Mouse (Mus musculus) MEL (cell line): ENCODE results near the gene Dda1. TPM values are rescaled to one million over a fixed set of nuclear protein-coding genes. Genes with fewer than 3 reads are reported as not detected.

Experiments used
- DNase-seq: peaks from one replicate; pipeline ENCODE4 v3.0.0; 2011; ENCODE audit warnings: low read depth, low spot score
- H3K27ac ChIP-seq: 2 replicates; pipeline ENCODE4 v1.5.1; 2012; ENCODE audit warnings: low read depth, mild to moderate bottlenecking, control low read depth, low read length, moderate library complexity; ENCODE audit not compliant: control insufficient read depth
- H3K27me3 ChIP-seq, 2 experiments: fragments of 150-350 bp in 1 of 2; sonication (generic) in 1 of 2; 2 replicates each; pipeline ENCODE4 v1.6.1; 2012; ENCODE audit warnings: low read length in 2 of 2, mild to moderate bottlenecking in 2 of 2, improper control_type of control experiment in 1 of 2, moderate library complexity in 1 of 2; ENCODE audit not compliant: insufficient read depth in 2 of 2, control insufficient read depth in 1 of 2
- H3K36me3 ChIP-seq, 2 experiments: 2 replicates each; pipeline ENCODE4 v1.6.1; 2012 to 2014; ENCODE audit warnings: low read length in 2 of 2, improper control_type of control experiment in 1 of 2, inconsistent platforms in 1 of 2, mild to moderate bottlenecking in 1 of 2; ENCODE audit not compliant: insufficient read depth in 2 of 2, control insufficient read depth in 1 of 2
- H3K4me1 ChIP-seq, 2 experiments: fragments of 150-350 bp in 1 of 2; sonication (generic) in 1 of 2; 2 replicates each; pipeline ENCODE4 v1.6.1; 2012; ENCODE audit warnings: low read length in 2 of 2, improper control_type of control experiment in 1 of 2, mild to moderate bottlenecking in 1 of 2; ENCODE audit not compliant: insufficient read depth in 2 of 2, control insufficient read depth in 1 of 2
- H3K4me3 ChIP-seq, 2 experiments: fragments of 150-350 bp in 1 of 2; sonication (generic) in 1 of 2; 2 replicates each; pipeline ENCODE4 v1.5.1; 2012; ENCODE audit warnings: low read depth in 2 of 2, low read length in 2 of 2, mild to moderate bottlenecking in 2 of 2, moderate library complexity in 2 of 2, control low read depth in 1 of 2, improper control_type of control experiment in 1 of 2; ENCODE audit not compliant: control insufficient read depth in 1 of 2, insufficient read depth in 1 of 2
- H3K79me2 ChIP-seq: 2 replicates; pipeline ENCODE4 v1.6.1; 2012; ENCODE audit warnings: mild to moderate bottlenecking, low read length, moderate library complexity; ENCODE audit not compliant: control insufficient read depth, poor library complexity, insufficient read depth
- H3K9ac ChIP-seq: 2 replicates; pipeline ENCODE4 v1.6.1; 2012; ENCODE audit warnings: low read depth, mild to moderate bottlenecking, control low read depth, low read length, moderate library complexity; ENCODE audit not compliant: control insufficient read depth, poor library complexity, severe bottlenecking
- H3K9me3 ChIP-seq: fragments of 150-350 bp; sonication (generic); replicated peaks from 2 replicates; pipeline ENCODE4 v1.6.1; 2012; ENCODE audit warnings: mild to moderate bottlenecking, low read length, improper control_type of control experiment, moderate library complexity; ENCODE audit not compliant: insufficient read depth
- CHD1 ChIP-seq: IDR thresholded peaks from 2 replicates; pipeline ENCODE4 v1.6.1; 2012; ENCODE audit warnings: low read depth, mild to moderate bottlenecking, inconsistent platforms, low read length, improper control_type of control experiment
- CTCF ChIP-seq, 3 experiments: IDR thresholded peaks in 2 of 3; conservative IDR thresholded peaks in 1 of 3; 2 replicates each; pipeline ENCODE4 v1.5.1; 2011 to 2012; ENCODE audit warnings: low read length in 3 of 3, low read depth in 2 of 3, mild to moderate bottlenecking in 2 of 3, improper control_type of control experiment in 1 of 3, inconsistent platforms in 1 of 3, mixed read lengths in 1 of 3, moderate library complexity in 1 of 3; ENCODE audit not compliant: control insufficient read depth in 1 of 3, insufficient read depth in 1 of 3, poor library complexity in 1 of 3, severe bottlenecking in 1 of 3
- E2F4 ChIP-seq: IDR thresholded peaks from 2 replicates; pipeline ENCODE4 v1.6.1; 2011; ENCODE audit warnings: low read depth, low read length, improper control_type of control experiment, borderline replicate concordance
- ELF1 ChIP-seq: IDR thresholded peaks from 2 replicates; pipeline ENCODE4 v1.6.1; 2014; ENCODE audit warnings: low read depth, mild to moderate bottlenecking, inconsistent platforms, low read length, improper control_type of control experiment, moderate library complexity
- ETS1 ChIP-seq: IDR thresholded peaks from 2 replicates; pipeline ENCODE4 v1.6.1; 2012; ENCODE audit warnings: low read depth, mild to moderate bottlenecking, inconsistent platforms, low read length, improper control_type of control experiment, moderate library complexity
- HCFC1 ChIP-seq: IDR thresholded peaks from 2 replicates; pipeline ENCODE4 v1.6.1; 2012; ENCODE audit warnings: low read depth, mild to moderate bottlenecking, inconsistent platforms, low read length, improper control_type of control experiment, moderate library complexity
- MAX ChIP-seq: IDR thresholded peaks from 2 replicates; pipeline ENCODE4 v1.6.1; 2011; ENCODE audit warnings: low read length, improper control_type of control experiment
- MAZ ChIP-seq: IDR thresholded peaks from 2 replicates; pipeline ENCODE4 v1.6.1; 2012; ENCODE audit warnings: low read depth, mild to moderate bottlenecking, inconsistent platforms, low read length, improper control_type of control experiment
- MXI1 ChIP-seq: IDR thresholded peaks from 2 replicates; pipeline ENCODE4 v1.6.1; 2011; ENCODE audit warnings: mild to moderate bottlenecking, low read depth, low read length, improper control_type of control experiment
- MYC ChIP-seq: IDR thresholded peaks from 2 replicates; pipeline ENCODE4 v1.6.1; 2011; ENCODE audit warnings: low read depth, mild to moderate bottlenecking, low read length, improper control_type of control experiment, moderate library complexity
- NELFE ChIP-seq: IDR thresholded peaks from 2 replicates; pipeline ENCODE4 v1.6.1; 2011; ENCODE audit warnings: low read depth, low read length, improper control_type of control experiment
- NRF1 ChIP-seq: IDR thresholded peaks from 2 replicates; pipeline ENCODE4 v1.6.1; 2014; ENCODE audit warnings: low read depth, mild to moderate bottlenecking, inconsistent platforms, low read length, improper control_type of control experiment, moderate library complexity; ENCODE audit not compliant: poor library complexity, insufficient read depth, severe bottlenecking
- POLR2A ChIP-seq, 2 experiments: IDR thresholded peaks; 2 replicates each; pipeline ENCODE4 v1.6.1; 2011 to 2012; ENCODE audit warnings: low read length in 2 of 2, mild to moderate bottlenecking in 2 of 2, control low read depth in 1 of 2, improper control_type of control experiment in 1 of 2, low read depth in 1 of 2, moderate library complexity in 1 of 2; ENCODE audit not compliant: control insufficient read depth in 1 of 2, insufficient read depth in 1 of 2, poor library complexity in 1 of 2
- RAD21 ChIP-seq: IDR thresholded peaks from 2 replicates; pipeline ENCODE4 v1.6.1; 2011; ENCODE audit warnings: mild to moderate bottlenecking, low read depth, low read length, improper control_type of control experiment
- SIN3A ChIP-seq: IDR thresholded peaks from 2 replicates; pipeline ENCODE4 v1.6.1; 2012; ENCODE audit warnings: low read length, improper control_type of control experiment, inconsistent platforms
- SMC3 ChIP-seq: IDR thresholded peaks from 2 replicates; pipeline ENCODE4 v1.6.1; 2011; ENCODE audit warnings: low read depth, low read length, improper control_type of control experiment
- TBP ChIP-seq: IDR thresholded peaks from 2 replicates; pipeline ENCODE4 v1.8.0; 2011; ENCODE audit warnings: low read depth, low read length, improper control_type of control experiment
- USF2 ChIP-seq, 2 experiments: IDR thresholded peaks; 2 replicates each; pipeline ENCODE4 v1.6.1; 2011 to 2012; ENCODE audit warnings: improper control_type of control experiment in 2 of 2, low read length in 2 of 2, borderline replicate concordance in 1 of 2, inconsistent platforms in 1 of 2, low read depth in 1 of 2, mild to moderate bottlenecking in 1 of 2; ENCODE audit not compliant: insufficient read depth in 1 of 2
- ZMIZ1 ChIP-seq: IDR thresholded peaks from 2 replicates; pipeline ENCODE4 v1.6.1; 2012; ENCODE audit warnings: low read depth, mild to moderate bottlenecking, inconsistent platforms, low read length, improper control_type of control experiment, moderate library complexity
- ZNF384 ChIP-seq: IDR thresholded peaks from 2 replicates; pipeline ENCODE4 v1.6.1; 2012; ENCODE audit warnings: low read depth, mild to moderate bottlenecking, inconsistent platforms, low read length, improper control_type of control experiment
- polyA plus RNA-seq, 2 experiments: library from polyadenylated mRNA; stranded (reverse) in 1 of 2; unstranded in 1 of 2; fragments of >175 nt in 1 of 2; fragments of >200 nt in 1 of 2; gene quantifications; 2 replicates each; pipeline versions ENCODE4 v1.2.1 to v1.2.4; 2012; ENCODE audit warnings: low replicate concordance in 2 of 2, low read depth in 1 of 2; ENCODE audit not compliant: insufficient read length in 2 of 2, insufficient read depth in 1 of 2, missing spikeins in 1 of 2
- total RNA-seq: library from RNA; depleted of rRNA; stranded (reverse); fragments of 300-350 nt; gene quantifications from 2 replicates; pipeline ENCODE4 v1.2.3, GENCODE M21; 2012

Gene Dda1
- total and polyA plus RNA-seq, 3 experiments, result 59.6 to 110 TPM; not detected in 1

DNA sequence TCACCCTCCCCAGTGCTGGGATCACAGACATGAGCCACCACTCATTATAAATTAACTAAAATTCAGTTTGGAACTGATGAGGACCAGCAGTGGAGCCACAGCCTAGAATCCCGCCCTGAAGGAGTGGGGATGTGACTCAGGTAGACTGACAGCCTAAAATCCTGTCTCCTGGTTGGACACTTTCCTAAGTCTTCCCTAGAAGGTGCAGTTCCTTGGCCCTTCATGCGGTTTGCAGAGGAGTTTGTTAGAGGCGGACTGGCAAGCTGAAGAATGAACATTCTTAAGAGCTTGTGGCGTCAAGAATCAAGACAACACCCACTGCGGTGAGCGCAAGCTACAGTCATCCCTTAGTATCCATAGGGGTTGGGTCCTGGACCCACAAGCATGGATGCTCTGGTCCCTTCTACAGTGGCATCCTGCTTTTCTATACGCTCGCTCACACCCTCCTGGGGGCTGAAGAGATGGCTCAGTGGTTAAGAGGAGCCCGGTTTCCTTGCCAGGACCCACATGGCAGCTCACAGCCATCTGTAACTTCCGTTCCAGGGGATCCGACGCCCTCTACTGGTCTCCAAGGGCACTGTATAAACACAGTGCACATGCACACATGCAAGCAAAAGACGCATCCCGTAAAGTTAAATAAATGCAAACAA is 8.3 kb downstream of the Dda1 start:
- Histone ChIP-seq H3K4me1 (no peaks in the 10 kb centered on the region), H3K27me3 (no peaks in the 10 kb centered on the region), H3K9me3 (no peaks in the 10 kb centered on the region), H3K36me3 (0 out of 4 replicates have a peak, but pooled peaks cover 0 to 2% of the 10 kb centered on the region in 2 experiments), H3K4me3 (peak overlapping the region; percentile 57 to 59), H3K9ac (peak overlapping the region; percentile 90), H3K79me2 (peaks cover 2% of the 10 kb centered on the region; the same call in 1 of the 2 replicates), H3K27ac (peak overlapping the region; percentile 46)
- TF ChIP-seq HCFC1, result peak; percentile 76
- peak; percentile 51 for TF ChIP-seq SMC3
- peak; percentile 35 to 59; a peak in 2 of 4 replicates for TF ChIP-seq POLR2A (IDR thresholded peaks at IDR 0.05; ENCODE audit: control insufficient read depth in 1 of 2, insufficient read depth in 1 of 2, low read depth in 1 of 2, low read length in 2 of 2, poor library complexity in 1 of 2)
- TF ChIP-seq ELF1, result peak; percentile 64; the same call in 1 of the 2 replicates
- no peak; the same call in 1 of the 2 replicates for TF ChIP-seq MAZ
- TF ChIP-seq CTCF (IDR thresholded peaks at IDR 0.05 in 2 of 3, conservative IDR thresholded peaks at IDR 0.05 in 1 of 3; ENCODE audit: control insufficient read depth in 1 of 3, insufficient read depth in 1 of 3, low read depth in 2 of 3, low read length in 3 of 3, poor library complexity in 1 of 3, severe bottlenecking in 1 of 3), result peak; percentile 84 to 91 (median 91)
- peak; percentile 96 for TF ChIP-seq SIN3A
- peak; percentile 72 for TF ChIP-seq TBP
- peak; percentile 98 for TF ChIP-seq MXI1
- peak; percentile 45 for TF ChIP-seq ETS1
- TF ChIP-seq NRF1, result no peak
- no peak for TF ChIP-seq E2F4
- peak; percentile 97 for TF ChIP-seq MYC
- TF ChIP-seq USF2 (IDR thresholded peaks at IDR 0.05; ENCODE audit: borderline replicate concordance in 1 of 2, insufficient read depth in 1 of 2, low read depth in 1 of 2, low read length in 2 of 2), result no peak
- TF ChIP-seq MAX, result peak; percentile 94
- peak; percentile 44; the same call in 1 of the 2 replicates for TF ChIP-seq NELFE
- TF ChIP-seq RAD21, result peak; percentile 39
- TF ChIP-seq CHD1, result peak; percentile 46; the same call in 1 of the 2 replicates
- no peak for TF ChIP-seq ZNF384
- no peak for TF ChIP-seq ZMIZ1
- peak; percentile 90 for DNase-seq

DNA sequence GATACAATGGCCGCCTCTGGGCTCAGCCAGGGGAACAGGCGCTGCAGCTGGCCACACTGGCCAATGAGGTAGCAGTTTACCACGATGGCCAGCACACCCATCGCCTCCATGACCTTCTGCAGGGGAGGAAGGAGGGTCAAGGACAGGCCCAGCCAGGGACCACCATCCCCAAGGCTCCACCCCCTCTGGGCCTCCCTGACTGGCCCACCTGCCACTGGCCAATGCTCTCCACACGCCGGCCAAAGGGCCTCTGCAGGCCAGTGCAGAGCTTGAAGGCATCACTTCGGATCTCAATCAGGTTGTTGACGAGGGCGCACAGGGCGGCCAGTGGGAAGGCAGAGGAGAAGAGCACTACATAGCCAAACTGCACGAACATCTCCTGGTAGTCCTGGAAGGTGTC is 9.9 kb downstream of the Dda1 start:
- Histone ChIP-seq H3K27me3 (no peaks in the 10 kb centered on the region), H3K36me3 (0 out of 4 replicates have a peak, but pooled peaks cover 0 to 2% of the 10 kb centered on the region in 2 experiments), H3K27ac (no peak overlapping the region), H3K79me2 (peaks cover 2% of the 10 kb centered on the region; the same call in 1 of the 2 replicates), H3K9me3 (no peaks in the 10 kb centered on the region), H3K9ac (no peak overlapping the region), H3K4me1 (no peaks in the 10 kb centered on the region), H3K4me3 (no peak overlapping the region)
- TF ChIP-seq ZMIZ1 (no peak), MAX (no peak)
- no peak for DNase-seq
